In the genomic region with DNA sequence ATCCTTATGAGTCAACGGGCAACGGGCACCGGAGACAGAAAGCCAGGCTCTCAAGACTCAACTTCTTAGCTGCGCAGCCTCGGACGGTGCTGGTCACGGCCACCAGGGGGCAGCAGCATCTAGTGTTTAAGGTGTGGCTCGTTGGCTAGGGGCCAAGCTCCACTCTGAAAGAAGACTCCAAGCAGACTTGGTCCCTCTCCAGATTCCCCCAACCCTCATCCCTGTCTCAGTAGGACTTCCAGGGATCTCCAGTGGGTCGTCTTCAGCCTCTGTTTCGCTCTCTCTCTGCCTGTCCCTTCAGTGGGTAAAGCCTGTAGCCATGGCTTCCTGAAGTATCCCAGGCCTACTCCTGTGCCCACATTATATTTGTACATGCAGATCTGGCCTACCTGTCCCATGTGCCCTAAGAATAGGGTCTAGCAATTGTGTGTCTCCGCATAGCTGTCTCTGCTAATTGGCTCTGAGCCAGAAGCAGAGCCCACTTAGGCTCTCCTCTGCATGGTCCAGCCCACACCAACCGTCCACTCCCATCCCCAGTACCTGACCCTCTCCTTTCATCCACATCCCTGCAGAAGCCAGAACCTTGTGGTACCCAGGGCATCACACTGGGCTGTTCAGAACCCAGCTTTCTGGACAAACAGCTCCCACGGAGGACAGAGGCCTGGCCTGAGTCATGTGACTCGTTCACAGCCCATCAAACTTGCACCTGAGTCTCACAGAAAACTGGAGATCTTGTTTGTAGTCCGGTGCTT, we compare ENCODE assay signal across 8 mouse cellular contexts. TPM values are rescaled to one million over a fixed set of nuclear protein-coding genes. Genes with fewer than 3 reads are reported as not detected.
DNase-seq lines count a peak whose midpoint lies in the region; ATAC-seq and TF ChIP-seq lines count a peak whose summit lies in the region.

No protein-coding gene starts in this region.

- H3K4me1 ChIP-seq in heart, embryonic 16.5 days (ENCODE audit: control insufficient read depth, insufficient read depth, low read length), result peaks cover 16% of the 10 kb centered on the region
- H3K4me1 ChIP-seq in liver, embryonic 15.5 days (replicated peaks), result peaks cover 36% of the 10 kb centered on the region
- peaks cover 26% of the 10 kb centered on the region for H3K4me1 ChIP-seq in neural tube, embryonic 13.5 days (replicated peaks)
- 0 out of 2 replicates have a peak, but pooled peaks cover 2% of the 10 kb centered on the region for H3K4me1 ChIP-seq in stomach, postnatal 0 days (replicated peaks; ENCODE audit: control insufficient read depth, insufficient read depth)

- DNase-seq in CD8-positive naive resting alpha-beta T cell, adult 2 months (ENCODE audit: low read depth in 2 of 2, low spot score in 2 of 2), result peak; percentile 82 to 87
- peak; percentile 40 for DNase-seq in brain, embryonic 18.5 days (ENCODE audit: low read depth, low spot score)
- peak; percentile 91 to 97 for DNase-seq in kidney, postnatal 25 days
- DNase-seq in stomach, postnatal 0 days (ENCODE audit: low spot score), result peak; percentile 89

- peaks cover 16% of the 10 kb centered on the region for H3K36me3 ChIP-seq in heart, embryonic 16.5 days (ENCODE audit: control insufficient read depth, insufficient read depth)
- peaks cover 34% of the 10 kb centered on the region for H3K36me3 ChIP-seq in liver, embryonic 15.5 days (replicated peaks)
- peaks cover 24% of the 10 kb centered on the region for H3K36me3 ChIP-seq in neural tube, embryonic 13.5 days
- H3K36me3 ChIP-seq in stomach, postnatal 0 days (ENCODE audit: control insufficient read depth, insufficient read depth, low read length), result no peaks in the 10 kb centered on the region

- peak; percentile 74 for ATAC-seq in erythroid progenitor cell, adult 5-6 weeks (replicated peaks; ENCODE audit: low FRiP score, poor library complexity, severe bottlenecking)
- ATAC-seq in heart, embryonic 16.5 days (replicated peaks; ENCODE audit: extremely low read depth, insufficient read depth, low FRiP score), result peak; percentile 54; the same call in 1 of the 2 replicates
- ATAC-seq in liver, embryonic 15.5 days (ENCODE audit: insufficient read depth), result peak; percentile 55
- peak; percentile 13; the same call in 1 of the 2 replicates for ATAC-seq in neural tube, embryonic 13.5 days (ENCODE audit: low read depth)
- peak; percentile 71 for ATAC-seq in stomach, postnatal 0 days (ENCODE audit: low FRiP score, low TSS enrichment)

- peak; percentile 93 for TF ChIP-seq CTCF in stomach, postnatal 0 days (IDR thresholded peaks at IDR 0.05; ENCODE audit: low read depth)

- H3K27me3 ChIP-seq in heart, embryonic 16.5 days (ENCODE audit: control insufficient read depth, insufficient read depth, low read length), result no peaks in the 10 kb centered on the region
- H3K27me3 ChIP-seq in liver, embryonic 15.5 days, result 0 out of 2 replicates have a peak, but pooled peaks cover 14% of the 10 kb centered on the region
- H3K27me3 ChIP-seq in neural tube, embryonic 13.5 days, result no peaks in the 10 kb centered on the region
- H3K27me3 ChIP-seq in stomach, postnatal 0 days (ENCODE audit: control insufficient read depth, insufficient read depth, low read length), result no peaks in the 10 kb centered on the region

- H3K9me3 ChIP-seq in heart, embryonic 16.5 days (replicated peaks; ENCODE audit: control insufficient read depth, low read length), result 0 out of 2 replicates have a peak, but pooled peaks cover 2% of the 10 kb centered on the region
- H3K9me3 ChIP-seq in liver, embryonic 15.5 days (replicated peaks), result no peaks in the 10 kb centered on the region
- H3K9me3 ChIP-seq in neural tube, embryonic 13.5 days, result no peaks in the 10 kb centered on the region
- no peaks in the 10 kb centered on the region for H3K9me3 ChIP-seq in stomach, postnatal 0 days (ENCODE audit: control insufficient read depth, low read length)

- no peak overlapping the region for H3K4me2 ChIP-seq in heart, embryonic 16.5 days (ENCODE audit: low read depth, low read length)
- H3K4me2 ChIP-seq in liver, embryonic 15.5 days, result no peak overlapping the region
- no peak overlapping the region for H3K4me2 ChIP-seq in neural tube, embryonic 13.5 days
- H3K4me2 ChIP-seq in stomach, postnatal 0 days (replicated peaks; ENCODE audit: low read depth), result no peak overlapping the region

- H3K9ac ChIP-seq in heart, embryonic 16.5 days (ENCODE audit: low read length), result no peak overlapping the region
- H3K9ac ChIP-seq in liver, embryonic 15.5 days, result no peak overlapping the region
- no peak overlapping the region for H3K9ac ChIP-seq in neural tube, embryonic 13.5 days
- H3K9ac ChIP-seq in stomach, postnatal 0 days (ENCODE audit: low read length), result no peak overlapping the region

- 31% methylated on average over 15 of the region's 15 CpGs for WGBS in heart, embryonic 16.5 days
- 31% methylated on average over 15 of the region's 15 CpGs for WGBS in liver, embryonic 15.5 days (ENCODE audit: insufficient replicate concordance)
- WGBS in neural tube, embryonic 13.5 days, result 32% methylated on average over 15 of the region's 15 CpGs
- 35% methylated on average over 15 of the region's 15 CpGs for WGBS in stomach, postnatal 0 days

- no peak overlapping the region for H3K4me3 ChIP-seq in heart, embryonic 16.5 days (ENCODE audit: low read length)
- H3K4me3 ChIP-seq in liver, embryonic 15.5 days (replicated peaks), result no peak overlapping the region
- no peak overlapping the region for H3K4me3 ChIP-seq in neural tube, embryonic 13.5 days
- H3K4me3 ChIP-seq in stomach, postnatal 0 days (ENCODE audit: low read depth, low read length), result no peak overlapping the region

- TF ChIP-seq EP300 in stomach, postnatal 0 days (optimal IDR thresholded peaks at IDR 0.05), result no peak

- H3K27ac ChIP-seq in heart, embryonic 16.5 days (ENCODE audit: low read length), result no peak overlapping the region
- H3K27ac ChIP-seq in liver, embryonic 15.5 days (replicated peaks), result peak overlapping the region; percentile 69; the same call in 1 of the 2 replicates
- H3K27ac ChIP-seq in neural tube, embryonic 13.5 days (replicated peaks), result no peak overlapping the region
- H3K27ac ChIP-seq in stomach, postnatal 0 days (replicated peaks), result no peak overlapping the region

RNA-seq across cellular contexts. Expression of a gene that starts 9.8 kb away (rescaled TPM):
- 1,351 and 1,432 TPM in 2 replicates for total RNA-seq in erythroid progenitor cell, adult 5-6 weeks (2015; ENCODE audit: low replicate concordance)
- 1,739 and 2,218 TPM in 2 replicates for total RNA-seq in erythroid progenitor cell, adult 5-6 weeks (2017; ENCODE audit: low replicate concordance)
- 113 TPM in 2 replicates for polyA plus RNA-seq in heart, embryonic 16.5 days (2015; fragmentation: Nextera tagmentation; extraction: Ambion mirVana)
- polyA plus RNA-seq in liver, embryonic 15.5 days (2015; fragmentation: Nextera tagmentation; extraction: Ambion mirVana), result 404 and 432 TPM in 2 replicates
- 133 and 157 TPM in 2 replicates for polyA plus RNA-seq in neural tube, embryonic 13.5 days (2015; fragmentation: Nextera tagmentation; extraction: Ambion mirVana)
- 67.7 and 70.4 TPM in 2 replicates for polyA plus RNA-seq in stomach, postnatal 0 days (2015; fragmentation: Nextera tagmentation; extraction: Ambion mirVana)

Comparison
In these comparisons a context has a peak if more than half of its experiments do, and no peak if none do; other contexts are left out.
1. DNase-seq: peak in every context shown above with its lines; median percentile 94 in kidney, postnatal 25 days; 89 in stomach, postnatal 0 days; 84 in CD8-positive naive resting alpha-beta T cell, adult 2 months; 40 in brain, embryonic 18.5 days.
2. ATAC-seq: peak in every context shown above with its lines; median percentile 74 in erythroid progenitor cell, adult 5-6 weeks; 71 in stomach, postnatal 0 days; 55 in liver, embryonic 15.5 days; 54 in heart, embryonic 16.5 days; 13 in neural tube, embryonic 13.5 days.